Mouse (Mus musculus): ENCODE data around the gene Mmrn1. TPM values are rescaled to one million over a fixed set of nuclear protein-coding genes. Genes with fewer than 3 reads are reported as not detected.

Gene Mmrn1
- polyA plus RNA-seq, 1 experiment from 2014 or later: 4.5 TPM

DNA sequence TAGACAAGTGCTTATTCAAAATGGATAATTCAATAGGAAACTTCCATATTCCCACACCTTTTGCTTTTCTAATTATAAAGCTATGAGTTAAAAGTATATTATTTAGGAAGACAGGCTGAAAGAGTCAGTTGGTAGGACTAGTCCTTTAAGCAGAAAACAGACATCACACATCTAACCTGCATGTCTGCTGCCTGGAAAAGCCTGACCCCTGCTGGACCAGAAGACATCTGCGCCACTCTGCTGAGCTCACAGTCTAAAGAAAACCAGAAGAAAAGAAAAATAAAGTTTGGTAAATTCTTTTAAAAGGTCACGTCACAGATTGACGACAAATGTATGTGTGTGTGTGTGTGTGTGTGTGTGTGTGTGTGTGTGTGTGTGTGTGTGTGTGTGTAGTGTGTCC lies 25.6 kb downstream of the Mmrn1 start:
- 51% methylated on average over 3 of the region's 3 CpGs for WGBS

DNA sequence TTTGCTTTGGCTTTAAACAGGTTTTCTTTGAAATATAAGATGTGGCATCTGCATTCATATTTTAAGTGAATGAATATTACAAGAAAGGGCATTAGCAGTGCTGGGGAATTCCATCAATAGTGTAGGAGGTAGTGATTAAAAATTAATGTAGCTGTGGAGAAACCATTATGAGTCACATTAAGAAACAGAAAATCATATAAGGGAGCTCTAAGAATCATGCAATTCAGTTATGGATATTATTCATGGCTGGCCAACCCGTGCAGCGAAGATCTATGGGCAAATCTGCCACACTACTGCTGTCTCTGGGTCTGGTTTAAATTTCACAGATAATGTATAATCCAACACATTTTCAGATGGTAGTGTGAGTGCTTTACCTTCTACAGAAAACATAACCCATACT lies 36.5 kb downstream of the Mmrn1 start:
- 88% methylated on average over 2 of the region's 2 CpGs for WGBS
- ATAC-seq (replicated peaks; ENCODE audit: extremely low read depth, insufficient read depth, low FRiP score): no peak
- Histone ChIP-seq H3K9me3 (replicated peaks; ENCODE audit: control insufficient read depth, low read length) (no peaks in the 10 kb centered on the region), H3K4me1 (ENCODE audit: control insufficient read depth, insufficient read depth, low read length) (no peaks in the 10 kb centered on the region), H3K4me3 (ENCODE audit: low read length) (no peak overlapping the region), H3K27me3 (ENCODE audit: control insufficient read depth, insufficient read depth, low read length) (no peaks in the 10 kb centered on the region), H3K27ac (ENCODE audit: low read length) (no peak overlapping the region), H3K4me2 (ENCODE audit: low read depth, low read length) (no peak overlapping the region), H3K36me3 (ENCODE audit: control insufficient read depth, insufficient read depth) (no peaks in the 10 kb centered on the region), H3K9ac (ENCODE audit: low read length) (no peak overlapping the region)

More for the DNA sequence above, 25.6 kb downstream of the Mmrn1 start:
- Histone ChIP-seq H3K9ac (ENCODE audit: low read length) (no peak overlapping the region), H3K36me3 (ENCODE audit: control insufficient read depth, insufficient read depth) (no peaks in the 10 kb centered on the region), H3K27me3 (ENCODE audit: control insufficient read depth, insufficient read depth, low read length) (no peaks in the 10 kb centered on the region), H3K4me2 (ENCODE audit: low read depth, low read length) (no peak overlapping the region), H3K9me3 (replicated peaks; ENCODE audit: control insufficient read depth, low read length) (no peaks in the 10 kb centered on the region), H3K4me1 (ENCODE audit: control insufficient read depth, insufficient read depth, low read length) (no peaks in the 10 kb centered on the region), H3K27ac (ENCODE audit: low read length) (no peak overlapping the region), H3K4me3 (ENCODE audit: low read length) (no peak overlapping the region)
- ATAC-seq (replicated peaks; ENCODE audit: extremely low read depth, insufficient read depth, low FRiP score): no peak

DNA sequence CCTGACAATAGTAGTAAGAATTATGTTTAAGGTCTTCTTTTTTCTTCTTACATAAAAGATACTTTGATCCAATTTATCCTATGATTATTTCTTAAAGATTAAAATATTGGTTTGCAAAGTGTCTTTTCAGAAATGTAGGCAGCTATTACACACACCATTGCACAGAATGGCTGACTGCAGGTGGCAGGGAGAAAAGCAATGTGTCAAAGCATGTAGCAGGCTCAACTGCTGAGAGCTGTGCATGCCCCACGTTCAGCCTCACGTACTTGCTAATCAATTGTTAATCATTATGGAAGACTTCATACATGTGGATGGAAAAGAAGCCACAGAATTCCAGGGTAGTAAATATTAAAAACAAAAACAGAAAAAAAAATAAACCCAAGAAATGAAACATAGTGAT lies 37.1 kb downstream of the Mmrn1 start:
- Histone ChIP-seq H3K27me3 (ENCODE audit: control insufficient read depth, insufficient read depth, low read length) (no peaks in the 10 kb centered on the region), H3K9me3 (replicated peaks; ENCODE audit: control insufficient read depth, low read length) (no peaks in the 10 kb centered on the region), H3K4me2 (ENCODE audit: low read depth, low read length) (no peak overlapping the region), H3K4me1 (ENCODE audit: control insufficient read depth, insufficient read depth, low read length) (no peaks in the 10 kb centered on the region), H3K36me3 (ENCODE audit: control insufficient read depth, insufficient read depth) (no peaks in the 10 kb centered on the region), H3K4me3 (ENCODE audit: low read length) (no peak overlapping the region), H3K27ac (ENCODE audit: low read length) (no peak overlapping the region), H3K9ac (ENCODE audit: low read length) (no peak overlapping the region)
- ATAC-seq (replicated peaks; ENCODE audit: extremely low read depth, insufficient read depth, low FRiP score): no peak
- WGBS: 72% methylated on average over 2 of the region's 2 CpGs

DNA sequence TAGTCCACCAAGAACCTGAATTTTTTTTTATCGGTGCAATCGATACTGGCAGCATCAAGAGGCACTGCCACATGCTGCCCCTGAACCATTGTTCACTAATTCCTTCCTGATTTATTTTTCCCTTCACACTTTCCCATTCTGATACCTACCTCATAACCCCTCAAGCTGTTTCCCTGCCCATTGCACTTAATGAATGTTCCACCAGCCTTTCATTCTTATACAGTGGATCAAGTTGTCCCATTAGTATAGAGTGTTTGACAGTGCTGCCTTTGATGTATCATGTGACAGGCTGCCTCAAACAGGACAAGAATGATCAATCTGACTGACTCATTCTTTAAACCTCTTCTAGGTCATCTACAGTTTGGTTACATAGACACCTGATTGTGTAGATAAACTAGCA lies 37.9 kb downstream of the Mmrn1 start:
- 75% methylated on average over 2 of the region's 2 CpGs for WGBS
- H3K36me3 ChIP-seq (ENCODE audit: control insufficient read depth, insufficient read depth): no peaks in the 10 kb centered on the region
- H3K4me2 ChIP-seq (ENCODE audit: low read depth, low read length): no peak overlapping the region
- H3K4me3 ChIP-seq (ENCODE audit: low read length): no peak overlapping the region
- no peak overlapping the region for H3K27ac ChIP-seq (ENCODE audit: low read length)
- ATAC-seq (replicated peaks; ENCODE audit: extremely low read depth, insufficient read depth, low FRiP score): no peak
- no peaks in the 10 kb centered on the region for H3K4me1 ChIP-seq (ENCODE audit: control insufficient read depth, insufficient read depth, low read length)
- no peaks in the 10 kb centered on the region for H3K9me3 ChIP-seq (replicated peaks; ENCODE audit: control insufficient read depth, low read length)
- H3K27me3 ChIP-seq (ENCODE audit: control insufficient read depth, insufficient read depth, low read length): no peaks in the 10 kb centered on the region
- H3K9ac ChIP-seq (ENCODE audit: low read length): no peak overlapping the region

DNA sequence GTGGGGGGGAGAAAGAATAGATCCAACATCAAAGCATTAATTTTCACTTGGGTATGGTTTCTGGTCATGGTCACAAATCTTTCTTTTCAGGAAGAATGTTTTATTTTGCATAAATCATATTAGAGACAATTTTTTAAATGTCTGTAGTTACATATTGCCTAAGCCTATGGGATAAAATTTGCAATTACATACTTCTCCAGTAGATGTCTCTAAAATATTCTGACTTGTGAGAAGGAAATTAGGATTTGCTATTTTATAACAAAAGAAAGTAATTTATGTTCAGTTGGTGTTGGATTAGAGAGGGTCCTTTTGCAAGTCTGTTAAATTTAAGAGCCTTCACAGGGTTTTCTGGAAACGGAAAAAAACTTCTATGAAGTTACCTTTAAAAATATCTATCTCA lies 39.0 kb downstream of the Mmrn1 start:
- H3K9ac ChIP-seq (ENCODE audit: low read length): no peak overlapping the region
- H3K27ac ChIP-seq (ENCODE audit: low read length): no peak overlapping the region
- 39% methylated on average over 1 of the region's 1 CpGs for WGBS
- no peak overlapping the region for H3K4me3 ChIP-seq (ENCODE audit: low read length)
- H3K36me3 ChIP-seq (ENCODE audit: control insufficient read depth, insufficient read depth): no peaks in the 10 kb centered on the region
- H3K9me3 ChIP-seq (replicated peaks; ENCODE audit: control insufficient read depth, low read length): no peaks in the 10 kb centered on the region
- no peak for ATAC-seq (replicated peaks; ENCODE audit: extremely low read depth, insufficient read depth, low FRiP score)
- no peak overlapping the region for H3K4me2 ChIP-seq (ENCODE audit: low read depth, low read length)
- H3K27me3 ChIP-seq (ENCODE audit: control insufficient read depth, insufficient read depth, low read length): no peaks in the 10 kb centered on the region
- H3K4me1 ChIP-seq (ENCODE audit: control insufficient read depth, insufficient read depth, low read length): no peaks in the 10 kb centered on the region

DNA sequence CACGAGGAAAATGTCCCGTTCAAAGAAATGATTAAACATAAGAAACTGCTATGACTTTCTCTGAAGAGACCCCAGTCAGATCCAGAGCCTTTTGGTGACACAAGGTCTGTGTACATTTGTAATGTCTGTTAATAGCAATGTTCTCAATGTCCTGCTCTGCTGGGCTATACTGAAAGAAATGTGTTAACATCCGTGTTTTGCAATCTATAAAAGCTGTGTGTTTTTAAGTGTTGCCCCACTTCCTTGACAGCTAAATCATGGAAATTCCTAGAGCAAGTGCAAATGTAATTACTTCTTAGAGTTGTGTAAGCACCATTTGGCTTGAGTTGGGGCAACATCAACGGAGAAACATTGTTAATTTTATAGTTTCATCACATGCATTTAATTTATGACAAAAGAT lies 42.2 kb downstream of the Mmrn1 start:
- no peak overlapping the region for H3K4me2 ChIP-seq (ENCODE audit: low read depth, low read length)
- H3K36me3 ChIP-seq (ENCODE audit: control insufficient read depth, insufficient read depth): no peaks in the 10 kb centered on the region
- no peaks in the 10 kb centered on the region for H3K9me3 ChIP-seq (replicated peaks; ENCODE audit: control insufficient read depth, low read length)
- WGBS: 64% methylated on average over 4 of the region's 4 CpGs
- no peaks in the 10 kb centered on the region for H3K27me3 ChIP-seq (ENCODE audit: control insufficient read depth, insufficient read depth, low read length)
- no peaks in the 10 kb centered on the region for H3K4me1 ChIP-seq (ENCODE audit: control insufficient read depth, insufficient read depth, low read length)
- no peak overlapping the region for H3K9ac ChIP-seq (ENCODE audit: low read length)
- H3K27ac ChIP-seq (ENCODE audit: low read length): no peak overlapping the region
- no peak overlapping the region for H3K4me3 ChIP-seq (ENCODE audit: low read length)
- no peak for ATAC-seq (replicated peaks; ENCODE audit: extremely low read depth, insufficient read depth, low FRiP score)

DNA sequence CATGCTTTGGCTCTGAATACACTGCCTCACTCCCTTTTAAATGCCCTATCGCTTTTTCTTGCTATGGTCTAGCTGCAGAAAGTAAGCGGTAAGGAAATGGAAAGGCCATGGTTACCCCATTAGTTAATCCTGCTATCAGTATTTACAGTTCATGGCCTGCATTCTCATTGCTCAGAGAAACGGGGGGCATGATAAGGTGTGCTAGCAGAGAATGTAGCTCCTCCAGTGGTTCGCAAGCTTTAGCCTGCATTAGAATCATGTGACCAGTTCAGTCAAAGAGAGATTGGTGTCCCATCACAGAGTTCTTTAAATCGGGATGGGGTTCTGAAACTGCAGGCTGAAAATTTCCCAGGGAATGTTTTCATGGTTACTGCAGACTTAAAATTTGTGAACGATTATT lies 44.6 kb downstream of the Mmrn1 start:
- WGBS: 55% methylated on average over 6 of the region's 6 CpGs
- no peaks in the 10 kb centered on the region for H3K9me3 ChIP-seq (replicated peaks; ENCODE audit: control insufficient read depth, low read length)
- H3K4me1 ChIP-seq (ENCODE audit: control insufficient read depth, insufficient read depth, low read length): no peaks in the 10 kb centered on the region
- no peak for ATAC-seq (replicated peaks; ENCODE audit: extremely low read depth, insufficient read depth, low FRiP score)
- no peaks in the 10 kb centered on the region for H3K36me3 ChIP-seq (ENCODE audit: control insufficient read depth, insufficient read depth)
- H3K4me3 ChIP-seq (ENCODE audit: low read length): no peak overlapping the region
- no peak overlapping the region for H3K27ac ChIP-seq (ENCODE audit: low read length)
- no peak overlapping the region for H3K4me2 ChIP-seq (ENCODE audit: low read depth, low read length)
- H3K27me3 ChIP-seq (ENCODE audit: control insufficient read depth, insufficient read depth, low read length): no peaks in the 10 kb centered on the region
- H3K9ac ChIP-seq (ENCODE audit: low read length): no peak overlapping the region

DNA sequence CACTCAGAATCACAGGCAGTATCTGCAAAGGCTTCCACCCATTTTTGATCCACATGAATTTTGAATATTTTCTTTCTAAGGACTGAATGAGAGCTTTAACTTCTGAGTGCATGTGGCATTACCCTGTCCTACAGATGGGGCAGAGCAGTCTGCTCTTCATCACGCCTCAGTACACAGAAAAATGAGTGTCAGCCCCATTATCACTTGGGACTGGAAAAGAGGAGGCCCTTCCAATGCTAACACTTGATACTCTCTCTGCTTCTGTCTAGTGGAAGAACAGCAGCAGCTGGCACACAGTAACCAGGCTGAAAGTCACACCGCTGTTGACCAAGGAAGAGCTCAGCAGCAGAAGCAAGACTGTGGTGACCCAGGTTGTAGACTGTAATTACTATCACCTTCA lies 46.0 kb downstream of the Mmrn1 start:
- no peak for ATAC-seq (replicated peaks; ENCODE audit: extremely low read depth, insufficient read depth, low FRiP score)
- no peak overlapping the region for H3K4me2 ChIP-seq (ENCODE audit: low read depth, low read length)
- no peak overlapping the region for H3K4me3 ChIP-seq (ENCODE audit: low read length)
- no peak overlapping the region for H3K27ac ChIP-seq (ENCODE audit: low read length)
- no peaks in the 10 kb centered on the region for H3K4me1 ChIP-seq (ENCODE audit: control insufficient read depth, insufficient read depth, low read length)
- 62% methylated on average over 2 of the region's 2 CpGs for WGBS
- no peak overlapping the region for H3K9ac ChIP-seq (ENCODE audit: low read length)
- no peaks in the 10 kb centered on the region for H3K36me3 ChIP-seq (ENCODE audit: control insufficient read depth, insufficient read depth)
- H3K27me3 ChIP-seq (ENCODE audit: control insufficient read depth, insufficient read depth, low read length): no peaks in the 10 kb centered on the region
- H3K9me3 ChIP-seq (replicated peaks; ENCODE audit: control insufficient read depth, low read length): no peaks in the 10 kb centered on the region

DNA sequence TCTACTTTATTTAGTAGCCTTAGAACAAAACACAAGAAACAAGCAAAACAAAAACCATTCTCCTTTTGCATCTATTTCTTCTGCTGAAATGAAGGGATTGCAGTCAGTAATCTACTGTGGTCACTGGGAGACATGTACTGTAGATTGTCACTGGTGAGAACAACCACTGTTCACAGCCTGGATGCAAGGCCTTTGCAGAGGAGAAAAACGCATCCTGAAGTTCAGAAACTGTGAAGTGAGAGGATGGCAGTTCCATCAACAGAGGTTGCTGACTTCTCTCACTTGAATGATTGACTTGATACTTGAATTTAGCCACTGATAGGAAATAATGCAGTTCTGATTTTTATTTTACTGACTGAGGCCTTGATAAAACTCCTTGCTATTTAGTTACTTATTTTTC lies 53.8 kb downstream of the Mmrn1 start:
- no peaks in the 10 kb centered on the region for H3K4me1 ChIP-seq (ENCODE audit: control insufficient read depth, insufficient read depth, low read length)
- H3K36me3 ChIP-seq (ENCODE audit: control insufficient read depth, insufficient read depth): no peaks in the 10 kb centered on the region
- WGBS: 71% methylated on average over 1 of the region's 1 CpGs
- no peak overlapping the region for H3K4me2 ChIP-seq (ENCODE audit: low read depth, low read length)
- H3K9ac ChIP-seq (ENCODE audit: low read length): no peak overlapping the region
- no peak for ATAC-seq (replicated peaks; ENCODE audit: extremely low read depth, insufficient read depth, low FRiP score)
- H3K9me3 ChIP-seq (replicated peaks; ENCODE audit: control insufficient read depth, low read length): no peaks in the 10 kb centered on the region
- no peaks in the 10 kb centered on the region for H3K27me3 ChIP-seq (ENCODE audit: control insufficient read depth, insufficient read depth, low read length)
- no peak overlapping the region for H3K27ac ChIP-seq (ENCODE audit: low read length)
- H3K4me3 ChIP-seq (ENCODE audit: low read length): no peak overlapping the region

DNA sequence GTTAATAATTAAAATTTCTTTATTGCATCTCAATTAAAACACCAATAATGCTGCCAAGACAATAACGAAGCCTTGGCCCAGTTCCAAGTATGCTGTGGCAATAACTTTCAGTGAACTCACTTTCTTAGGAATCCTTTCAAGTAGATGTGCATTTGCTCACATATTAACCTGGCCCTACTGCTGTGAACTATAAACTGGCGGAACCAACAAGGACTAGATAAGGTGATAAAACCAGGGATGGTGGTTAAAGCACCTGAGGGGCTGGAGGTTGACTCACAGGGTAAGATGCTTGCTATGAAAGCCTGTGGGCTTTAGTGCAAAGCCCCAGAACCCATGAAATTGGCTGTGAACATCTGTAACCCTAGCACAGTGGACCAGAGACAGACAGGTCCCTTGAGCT lies 54.3 kb downstream of the Mmrn1 start:
- no peaks in the 10 kb centered on the region for H3K9me3 ChIP-seq (replicated peaks; ENCODE audit: control insufficient read depth, low read length)
- no peak overlapping the region for H3K9ac ChIP-seq (ENCODE audit: low read length)
- H3K4me2 ChIP-seq (ENCODE audit: low read depth, low read length): no peak overlapping the region
- no peak overlapping the region for H3K27ac ChIP-seq (ENCODE audit: low read length)
- no peaks in the 10 kb centered on the region for H3K27me3 ChIP-seq (ENCODE audit: control insufficient read depth, insufficient read depth, low read length)
- H3K36me3 ChIP-seq (ENCODE audit: control insufficient read depth, insufficient read depth): no peaks in the 10 kb centered on the region
- no peaks in the 10 kb centered on the region for H3K4me1 ChIP-seq (ENCODE audit: control insufficient read depth, insufficient read depth, low read length)
- H3K4me3 ChIP-seq (ENCODE audit: low read length): no peak overlapping the region
- no peak for ATAC-seq (replicated peaks; ENCODE audit: extremely low read depth, insufficient read depth, low FRiP score)
- WGBS: 82% methylated on average over 2 of the region's 2 CpGs
